Mouse (Mus musculus) embryonic facial prominence, embryonic 12.5 days (tissue): ENCODE measurements at regions not wholly inside any gene's neighbourhood (a gene's known extent, or its start where the extent isn't known, plus 50 kb on each side); places are given as distances from the start of the nearest gene placed in this dataset.

Experiments used
- ATAC-seq: fragments of 200-750 bp; cut with Nextera tagmentation; 2 replicates; pipeline ENCODE4 v1.8.0; 2017; ENCODE audit not compliant: insufficient number of reproducible peaks, insufficient read depth, low FRiP score, low TSS enrichment
- H3K27ac ChIP-seq: fragments of 300-500 bp; sonication (generic); 2 replicates; pipeline ENCODE4 v1.5.1; 2016; ENCODE audit warnings: mild to moderate bottlenecking
- H3K27me3 ChIP-seq: fragments of 300-500 bp; sonication (generic); 2 replicates; pipeline ENCODE4 v1.6.1; 2016; ENCODE audit warnings: mild to moderate bottlenecking, moderate library complexity
- H3K36me3 ChIP-seq: fragments of 300-500 bp; sonication (generic); 2 replicates; pipeline ENCODE4 v1.6.1; 2016; ENCODE audit warnings: mild to moderate bottlenecking
- H3K4me1 ChIP-seq: fragments of 300-500 bp; sonication (generic); 2 replicates; pipeline ENCODE4 v1.6.1; 2016
- H3K4me2 ChIP-seq: fragments of 300-500 bp; sonication (generic); replicated peaks from 2 replicates; pipeline ENCODE4 v1.6.1; 2016; ENCODE audit warnings: mild to moderate bottlenecking, moderate library complexity
- H3K4me3 ChIP-seq: fragments of 300-500 bp; sonication (generic); 2 replicates; pipeline ENCODE4 v1.5.1; 2016; ENCODE audit warnings: mild to moderate bottlenecking
- H3K9ac ChIP-seq: fragments of 300-500 bp; sonication (generic); 2 replicates; pipeline ENCODE4 v1.6.1; 2016; ENCODE audit warnings: mild to moderate bottlenecking, moderate library complexity
- H3K9me3 ChIP-seq: fragments of 300-500 bp; sonication (generic); 2 replicates; pipeline ENCODE4 v1.6.1; 2016; ENCODE audit warnings: mild to moderate bottlenecking, moderate library complexity
- WGBS: fragments of 180-500 bp; shearing (Covaris S2); methylation state at CpG from one replicate; pipeline ENCODE4 v1.1.7; 2016; 5-methylcytosine and 5-hydroxymethylcytosine counted together

DNA sequence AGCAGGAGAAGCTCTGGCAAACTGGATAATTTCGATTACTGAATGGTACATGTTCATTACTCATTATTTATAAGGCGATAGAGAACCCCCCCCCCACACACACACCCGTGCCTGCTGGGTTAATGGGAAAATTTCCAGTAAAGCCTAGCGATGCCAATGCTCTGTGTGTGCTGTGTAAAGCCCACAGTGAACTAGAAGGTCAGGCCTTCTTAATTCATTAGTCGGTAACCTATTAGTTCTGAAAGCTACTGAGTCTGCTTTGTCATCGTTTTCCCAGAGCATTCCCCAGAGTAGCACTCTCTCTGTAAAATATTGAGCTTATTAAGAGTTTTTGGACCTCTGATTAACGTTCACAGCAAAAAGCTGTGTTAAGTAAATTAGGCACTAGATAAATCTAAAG is 65.7 kb upstream of the Zfp366 start:
- WGBS: 71% methylated on average over 7 of the region's 7 CpGs
- Histone ChIP-seq H3K4me1 (peaks cover 6% of the 10 kb centered on the region), H3K9ac (no peak overlapping the region), H3K4me2 (no peak overlapping the region), H3K36me3 (no peaks in the 10 kb centered on the region), H3K27ac (no peak overlapping the region), H3K27me3 (no peaks in the 10 kb centered on the region), H3K4me3 (no peak overlapping the region), H3K9me3 (no peaks in the 10 kb centered on the region)
- no peak for ATAC-seq

- no peak overlapping the region for H3K27ac ChIP-seq
- no peaks in the 10 kb centered on the region for H3K9me3 ChIP-seq
- H3K27me3 ChIP-seq: no peaks in the 10 kb centered on the region
- WGBS: 86% methylated on average over 7 of the region's 7 CpGs
- H3K9ac ChIP-seq: no peak overlapping the region
- no peak overlapping the region for H3K4me2 ChIP-seq
- ATAC-seq: no peak
- no peak overlapping the region for H3K4me3 ChIP-seq
- H3K36me3 ChIP-seq: no peaks in the 10 kb centered on the region
- H3K4me1 ChIP-seq: no peaks in the 10 kb centered on the region
Measured at GRCm38 (mm10) chr13:99115541-99115940, 69.1 kb upstream of the Zfp366 start.

- Histone ChIP-seq H3K36me3 (no peaks in the 10 kb centered on the region), H3K27me3 (no peaks in the 10 kb centered on the region), H3K4me1 (no peaks in the 10 kb centered on the region), H3K4me2 (no peak overlapping the region), H3K9me3 (no peaks in the 10 kb centered on the region), H3K27ac (no peak overlapping the region), H3K9ac (no peak overlapping the region), H3K4me3 (no peak overlapping the region)
- no peak for ATAC-seq
- WGBS: 84% methylated on average over 3 of the region's 3 CpGs
Measured at GRCm38 (mm10) chr13:99114565-99114964, 70.1 kb upstream of the Zfp366 start.

DNA sequence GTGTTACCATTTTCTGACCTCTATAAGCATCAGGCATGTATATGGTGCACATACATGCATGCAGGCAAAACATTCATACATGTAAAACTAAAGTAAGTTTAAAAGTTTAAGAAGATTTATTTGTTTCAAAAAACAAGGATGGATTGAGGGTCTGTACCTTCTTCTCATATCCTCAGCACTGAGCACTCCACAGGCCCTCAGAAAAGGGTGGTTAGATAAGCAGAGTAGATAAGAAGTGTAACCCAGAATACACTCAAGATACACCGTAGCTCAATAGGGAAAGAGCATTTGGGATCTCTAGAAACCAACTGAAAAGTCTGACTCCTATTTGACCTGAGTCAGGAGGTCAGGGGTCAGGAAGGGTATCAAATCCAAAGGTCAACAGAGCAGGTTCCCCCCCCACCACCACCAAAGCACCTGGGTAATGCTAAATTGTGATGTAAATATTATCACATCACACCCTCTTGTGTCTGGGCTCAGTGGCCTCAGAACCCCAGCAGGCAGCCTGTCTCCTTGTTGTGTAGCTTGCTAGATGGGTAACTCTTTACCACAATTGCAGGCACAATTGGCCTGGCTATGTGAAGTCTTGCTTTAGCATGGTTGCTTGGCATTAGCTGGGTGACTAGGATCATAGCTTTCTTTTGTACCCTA is 72.8 kb upstream of the Zfp366 start:
- no peak overlapping the region for H3K27ac ChIP-seq
- no peaks in the 10 kb centered on the region for H3K36me3 ChIP-seq
- H3K9ac ChIP-seq: no peak overlapping the region
- no peaks in the 10 kb centered on the region for H3K4me1 ChIP-seq
- H3K4me2 ChIP-seq: no peak overlapping the region
- no peaks in the 10 kb centered on the region for H3K9me3 ChIP-seq
- H3K27me3 ChIP-seq: no peaks in the 10 kb centered on the region
- 81% methylated on average over 1 of the region's 1 CpGs for WGBS
- no peak overlapping the region for H3K4me3 ChIP-seq
- no peak for ATAC-seq

- H3K4me2 ChIP-seq: no peak overlapping the region
- whole genome bisulfite sequencing: 81% methylated on average over 4 of the region's 4 CpGs
- H3K27ac ChIP-seq: no peak overlapping the region
- H3K4me1 ChIP-seq: no peaks in the 10 kb centered on the region
- no peaks in the 10 kb centered on the region for H3K36me3 ChIP-seq
- no peak for ATAC-seq
- H3K9me3 ChIP-seq: no peaks in the 10 kb centered on the region
- H3K9ac ChIP-seq: no peak overlapping the region
- H3K27me3 ChIP-seq: no peaks in the 10 kb centered on the region
- H3K4me3 ChIP-seq: no peak overlapping the region
Measured at GRCm38 (mm10) chr13:99107983-99108382, 76.6 kb upstream of the Zfp366 start.

DNA sequence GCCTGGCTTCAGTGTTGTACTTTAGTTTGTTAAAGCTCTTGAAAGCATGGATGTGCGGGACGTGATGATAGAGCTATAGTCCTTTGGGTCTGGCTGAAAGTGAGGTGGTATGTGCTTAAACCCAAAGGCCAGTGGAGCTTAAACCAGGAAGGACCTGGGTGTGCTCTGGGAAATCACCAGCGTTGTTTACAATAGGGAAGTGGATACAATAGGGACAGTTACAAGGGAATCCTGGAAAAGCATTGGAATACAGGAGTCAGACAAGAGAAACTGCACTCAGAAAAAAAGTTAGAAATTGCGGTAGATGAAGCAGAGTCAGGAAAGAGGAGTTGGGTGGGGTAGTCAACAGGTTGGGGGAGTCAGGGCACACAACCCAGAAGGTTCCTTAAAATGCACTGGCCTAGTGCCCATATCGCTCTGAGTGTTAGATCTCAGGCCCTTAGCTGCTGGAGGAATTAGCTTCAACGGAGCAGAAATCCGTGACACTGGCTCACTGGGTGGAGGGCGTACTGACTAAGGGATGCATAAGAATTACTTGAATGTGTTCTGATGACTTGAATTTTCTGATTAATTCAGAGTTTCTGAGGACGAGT is 82.4 kb upstream of the Zfp366 start:
- WGBS: 90% methylated on average over 9 of the region's 9 CpGs
- Histone ChIP-seq H3K9ac (no peak overlapping the region), H3K4me2 (no peak overlapping the region), H3K27ac (no peak overlapping the region), H3K36me3 (no peaks in the 10 kb centered on the region), H3K27me3 (no peaks in the 10 kb centered on the region), H3K4me3 (no peak overlapping the region), H3K4me1 (no peaks in the 10 kb centered on the region), H3K9me3 (no peaks in the 10 kb centered on the region)
- no peak for ATAC-seq

DNA sequence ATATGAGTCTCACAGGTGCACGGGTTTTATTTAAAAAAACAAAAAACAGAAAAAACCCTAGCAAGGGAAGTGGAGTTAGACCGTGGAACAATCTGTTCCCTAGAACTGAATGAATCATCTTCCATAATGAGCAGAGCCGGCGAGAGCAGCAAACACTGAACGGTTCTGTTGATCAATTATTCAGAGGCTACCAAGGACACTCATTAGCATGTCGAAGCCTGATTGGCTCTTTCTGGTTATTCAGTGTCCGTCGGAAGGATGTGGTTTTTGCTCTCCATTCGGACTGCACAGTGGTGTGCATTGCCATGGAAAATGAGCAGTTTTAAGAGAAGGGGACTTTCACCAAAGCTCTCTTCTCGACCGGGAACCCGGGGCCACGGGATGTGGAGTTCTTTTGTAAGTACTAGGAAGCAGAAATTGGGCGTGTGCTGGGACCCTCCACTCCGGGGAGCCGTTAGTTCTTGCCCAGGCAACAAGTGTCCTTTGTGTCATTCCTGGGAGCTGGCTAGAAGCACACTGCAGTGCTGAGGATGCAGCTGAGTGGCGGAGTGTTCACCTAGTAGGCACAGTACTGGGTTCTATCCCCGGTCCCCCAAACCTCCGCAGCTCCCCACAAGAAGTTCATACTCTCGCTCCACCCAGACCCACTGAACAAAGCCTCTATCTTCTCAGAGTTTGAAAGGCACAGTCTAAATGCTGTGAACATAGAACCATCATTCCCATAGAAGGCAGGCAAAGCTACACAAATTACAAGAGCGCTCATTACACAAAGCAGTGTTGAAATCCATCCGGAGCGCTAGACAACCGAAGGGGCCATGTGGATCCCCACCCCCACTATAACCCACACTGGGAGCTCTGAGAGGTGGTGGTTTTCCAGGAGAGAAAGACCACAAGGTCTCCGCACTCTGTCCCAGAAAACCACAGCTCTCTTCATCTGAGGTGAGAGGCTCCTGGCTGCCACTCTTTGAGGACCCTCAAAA is 83.9 kb upstream of the Zfp366 start:
- Histone ChIP-seq H3K27ac (no peak overlapping the region), H3K4me1 (no peaks in the 10 kb centered on the region), H3K9ac (no peak overlapping the region), H3K27me3 (no peaks in the 10 kb centered on the region), H3K9me3 (no peaks in the 10 kb centered on the region), H3K4me2 (peak overlapping the region; percentile 21), H3K36me3 (no peaks in the 10 kb centered on the region), H3K4me3 (no peak overlapping the region)
- WGBS: 52% methylated on average over 25 of the region's 25 CpGs
- no peak; the same call in 1 of the 2 replicates for ATAC-seq

- no peak overlapping the region for H3K4me3 ChIP-seq
- H3K4me2 ChIP-seq: peak overlapping the region; percentile 21; the same call in 1 of the 2 replicates
- no peaks in the 10 kb centered on the region for H3K9me3 ChIP-seq
- H3K36me3 ChIP-seq: no peaks in the 10 kb centered on the region
- H3K27me3 ChIP-seq: no peaks in the 10 kb centered on the region
- no peaks in the 10 kb centered on the region for H3K4me1 ChIP-seq
- WGBS: 60% methylated on average over 6 of the region's 6 CpGs
- ATAC-seq: no peak
- no peak overlapping the region for H3K9ac ChIP-seq
- no peak overlapping the region for H3K27ac ChIP-seq
Measured at GRCm38 (mm10) chr13:99099794-99100429, 84.7 kb upstream of the Zfp366 start.

- H3K4me2 ChIP-seq: no peak overlapping the region
- H3K9ac ChIP-seq: no peak overlapping the region
- H3K36me3 ChIP-seq: no peaks in the 10 kb centered on the region
- H3K27me3 ChIP-seq: no peaks in the 10 kb centered on the region
- H3K27ac ChIP-seq: no peak overlapping the region
- no peaks in the 10 kb centered on the region for H3K4me1 ChIP-seq
- no peak overlapping the region for H3K4me3 ChIP-seq
- ATAC-seq: no peak
- H3K9me3 ChIP-seq: no peaks in the 10 kb centered on the region
- WGBS: 84% methylated on average over 7 of the region's 7 CpGs
Measured at GRCm38 (mm10) chr13:99099226-99099625, 85.4 kb upstream of the Zfp366 start.

- no peaks in the 10 kb centered on the region for H3K27me3 ChIP-seq
- no peaks in the 10 kb centered on the region for H3K36me3 ChIP-seq
- H3K4me1 ChIP-seq: peaks cover 2% of the 10 kb centered on the region; the same call in 1 of the 2 replicates
- no peak overlapping the region for H3K27ac ChIP-seq
- no peak overlapping the region for H3K4me2 ChIP-seq
- ATAC-seq: no peak
- no peak overlapping the region for H3K9ac ChIP-seq
- H3K4me3 ChIP-seq: no peak overlapping the region
- 84% methylated on average over 6 of the region's 6 CpGs for WGBS
- H3K9me3 ChIP-seq: no peaks in the 10 kb centered on the region
Measured at GRCm38 (mm10) chr13:99097606-99098545, 86.7 kb upstream of the Zfp366 start.

GRCm38 (mm10) chr13:99096837-99097236 is 87.8 kb upstream of the Zfp366 start:
- no peaks in the 10 kb centered on the region for H3K36me3 ChIP-seq
- no peak overlapping the region for H3K4me3 ChIP-seq
- H3K27ac ChIP-seq: no peak overlapping the region
- no peak overlapping the region for H3K4me2 ChIP-seq
- H3K4me1 ChIP-seq: peaks cover 8% of the 10 kb centered on the region
- H3K9ac ChIP-seq: no peak overlapping the region
- no peaks in the 10 kb centered on the region for H3K27me3 ChIP-seq
- no peaks in the 10 kb centered on the region for H3K9me3 ChIP-seq
- no peak for ATAC-seq
- WGBS: 88% methylated on average over 6 of the region's 6 CpGs
